Mouse (Mus musculus): ENCODE measurements around the gene Mecom.

GRCm38 (mm10) chr3:30258421-30258820, 289.4 kb downstream of the Mecom start:
- TF ChIP-seq CTCF (IDR thresholded peaks at IDR 0.05) = no peak
- TF ChIP-seq EP300 (IDR thresholded peaks at IDR 0.05) = no peak
